Mouse (Mus musculus) liver, embryonic 11.5 days (tissue): ENCODE measurements around the gene Fam192a. TPM values are rescaled to one million over a fixed set of nuclear protein-coding genes. Genes with fewer than 3 reads are reported as not detected.

Experiments
- ATAC-seq: fragments of 200-750 bp; cut with Nextera tagmentation; replicated peaks from 2 replicates; pipeline ENCODE4 v1.8.0; 2017; ENCODE audit warnings: moderate number of reproducible peaks, mild to moderate bottlenecking, moderate TSS enrichment, moderate library complexity; ENCODE audit not compliant: low FRiP score
- DNase-seq: peaks from one replicate; pipeline ENCODE4 v3.0.0-alpha.2; 2017; ENCODE audit warnings: low spot score
- H3K27ac ChIP-seq: fragments of 300-500 bp; sonication (generic); 2 replicates; pipeline ENCODE4 v1.5.1; 2014; ENCODE audit warnings: mild to moderate bottlenecking, low read depth, low read length, control low read depth
- H3K27me3 ChIP-seq: fragments of 300-500 bp; sonication (generic); replicated peaks from 2 replicates; pipeline ENCODE4 v1.6.1; 2014; ENCODE audit warnings: low read length, mixed read lengths; ENCODE audit not compliant: control insufficient read depth, insufficient read depth
- H3K36me3 ChIP-seq: fragments of 300-500 bp; sonication (generic); 2 replicates; pipeline ENCODE4 v1.6.1; 2014; ENCODE audit warnings: mild to moderate bottlenecking, low read length, moderate library complexity, mixed read lengths; ENCODE audit not compliant: control insufficient read depth, insufficient read depth
- H3K4me1 ChIP-seq: fragments of 300-500 bp; sonication (generic); replicated peaks from 2 replicates; pipeline ENCODE4 v1.6.1; 2014; ENCODE audit warnings: low read length, mixed read lengths; ENCODE audit not compliant: control insufficient read depth, insufficient read depth
- H3K4me2 ChIP-seq: fragments of 300-500 bp; sonication (generic); 2 replicates; pipeline ENCODE4 v1.6.1; 2014; ENCODE audit warnings: mild to moderate bottlenecking, control low read depth, moderate library complexity
- H3K4me3 ChIP-seq: fragments of 300-500 bp; sonication (generic); 2 replicates; pipeline ENCODE4 v1.5.1; 2014; ENCODE audit warnings: low read depth, low read length, control low read depth
- H3K9ac ChIP-seq: fragments of 300-500 bp; sonication (generic); 2 replicates; pipeline ENCODE4 v1.6.1; 2014; ENCODE audit warnings: low read depth, low read length, control low read depth
- H3K9me3 ChIP-seq: fragments of 300-500 bp; sonication (generic); 2 replicates; pipeline ENCODE4 v1.6.1; 2016; ENCODE audit warnings: low read length, inconsistent platforms, mixed read lengths; ENCODE audit not compliant: control insufficient read depth
- WGBS: fragments of 180-500 bp; shearing (Covaris S2); extraction: QIAGEN DNeasy Blood & Tissue Kit; methylation state at CpG from one replicate; pipeline ENCODE4 v1.1.7; 2014; 5-methylcytosine and 5-hydroxymethylcytosine counted together
- polyA plus RNA-seq: library from polyadenylated mRNA; unstranded; fragments of >200 nt; fragmentation: Nextera tagmentation; extraction: Ambion mirVana; gene quantifications from 2 replicates; pipeline ENCODE4 v1.2.1, GENCODE M21; 2014

Fam192a gene
- polyA plus RNA-seq, 1 experiment from 2014 or later = 60.0 TPM

DNA sequence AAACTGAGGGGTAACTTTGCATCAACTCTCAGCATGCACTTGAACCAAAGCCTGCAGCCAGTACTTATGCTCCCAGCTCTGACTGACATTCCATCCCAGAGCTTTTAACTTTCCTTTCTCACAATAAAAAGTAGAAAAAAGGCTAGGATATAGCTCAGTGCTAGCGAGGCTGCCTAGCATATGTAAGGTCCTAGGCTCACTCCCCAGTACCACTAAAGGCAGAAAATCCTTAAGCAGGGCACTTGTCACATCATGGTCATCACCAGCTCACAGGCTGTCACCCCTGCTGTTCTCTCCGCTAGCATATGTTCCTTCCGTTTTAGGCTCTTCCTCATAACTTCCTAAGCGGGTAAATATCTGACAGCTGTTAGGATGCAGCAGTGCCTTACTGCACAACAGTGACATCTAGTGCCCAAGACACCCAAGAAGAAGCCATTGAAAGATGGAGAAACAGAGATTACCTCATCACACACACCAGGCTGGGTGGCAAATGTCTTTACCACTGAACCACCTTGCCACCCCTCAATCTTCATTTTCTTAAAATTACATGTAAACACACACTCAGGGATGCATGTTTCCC is 17.5 kb downstream of the Fam192a start:
- Histone ChIP-seq H3K9me3 (no peaks in the 10 kb centered on the region), H3K9ac (no peak overlapping the region), H3K27ac (no peak overlapping the region), H3K36me3 (peaks cover 35% of the 10 kb centered on the region), H3K4me3 (no peak overlapping the region), H3K4me1 (no peaks in the 10 kb centered on the region), H3K4me2 (no peak overlapping the region), H3K27me3 (no peaks in the 10 kb centered on the region)
- 63% methylated on average over 4 of the region's 4 CpGs for WGBS
- ATAC-seq (no peak), DNase-seq (no peak)

GRCm38 (mm10) chr8:94582569-94582968 is 19.2 kb downstream of the Fam192a start:
- Histone ChIP-seq H3K4me3 (no peak overlapping the region), H3K4me2 (no peak overlapping the region), H3K9ac (no peak overlapping the region), H3K4me1 (no peaks in the 10 kb centered on the region), H3K27me3 (no peaks in the 10 kb centered on the region), H3K27ac (no peak overlapping the region), H3K9me3 (no peaks in the 10 kb centered on the region), H3K36me3 (peaks cover 35% of the 10 kb centered on the region)
- DNase-seq = no peak
- 92% methylated on average over 6 of the region's 6 CpGs for WGBS
- ATAC-seq = no peak

DNA sequence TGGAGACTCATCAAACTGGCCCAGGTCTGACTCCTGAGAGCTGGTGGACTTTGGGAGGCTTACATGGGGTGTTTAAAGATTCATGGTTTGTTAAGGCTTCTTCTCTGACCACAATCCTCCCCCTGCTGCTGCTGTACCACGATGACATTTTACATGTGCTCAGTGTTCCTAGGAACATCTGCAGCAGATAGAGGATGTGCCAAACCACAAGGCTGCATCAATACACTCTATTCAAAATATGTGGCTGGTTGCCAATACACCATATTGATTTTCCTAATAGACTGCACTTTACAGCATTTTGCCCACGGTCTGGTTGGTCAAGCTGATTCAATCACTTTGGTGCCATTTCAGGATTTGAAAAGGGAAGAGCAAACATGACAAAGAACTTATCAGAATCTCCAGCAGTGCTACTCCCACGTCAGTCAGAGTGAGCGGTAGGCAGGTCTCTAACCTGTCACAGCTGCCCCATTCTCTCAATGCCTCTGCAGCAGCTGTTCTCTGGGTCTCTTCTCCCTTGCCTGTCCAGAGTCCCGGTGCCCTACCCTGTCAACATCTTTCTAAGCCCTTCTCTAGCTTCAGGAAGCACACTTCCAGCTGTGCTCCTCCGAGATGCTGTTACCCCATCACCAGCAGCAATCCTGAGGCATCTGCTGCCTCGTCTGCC is 19.8 kb downstream of the Fam192a start:
- Histone ChIP-seq H3K27ac (no peak overlapping the region), H3K4me1 (no peaks in the 10 kb centered on the region), H3K27me3 (no peaks in the 10 kb centered on the region), H3K4me3 (no peak overlapping the region), H3K9ac (no peak overlapping the region), H3K4me2 (no peak overlapping the region), H3K9me3 (no peaks in the 10 kb centered on the region), H3K36me3 (peaks cover 30% of the 10 kb centered on the region)
- ATAC-seq (no peak), DNase-seq (no peak)
- WGBS = 86% methylated on average over 7 of the region's 7 CpGs

- Histone ChIP-seq H3K4me1 (no peaks in the 10 kb centered on the region), H3K27me3 (no peaks in the 10 kb centered on the region), H3K27ac (no peak overlapping the region), H3K9ac (no peak overlapping the region), H3K4me3 (no peak overlapping the region), H3K4me2 (no peak overlapping the region), H3K36me3 (peaks cover 24% of the 10 kb centered on the region), H3K9me3 (no peaks in the 10 kb centered on the region)
- DNase-seq (no peak), ATAC-seq (no peak)
- 94% methylated on average over 4 of the region's 4 CpGs for whole genome bisulfite sequencing
Measured at GRCm38 (mm10) chr8:94575148-94575547, 26.6 kb downstream of the Fam192a start.

- H3K36me3 ChIP-seq = peaks cover 24% of the 10 kb centered on the region
- 88% methylated on average over 16 of the region's 16 CpGs for WGBS
Measured at GRCm38 (mm10) chr8:94574159-94574907, 27.5 kb downstream of the Fam192a start.

DNA sequence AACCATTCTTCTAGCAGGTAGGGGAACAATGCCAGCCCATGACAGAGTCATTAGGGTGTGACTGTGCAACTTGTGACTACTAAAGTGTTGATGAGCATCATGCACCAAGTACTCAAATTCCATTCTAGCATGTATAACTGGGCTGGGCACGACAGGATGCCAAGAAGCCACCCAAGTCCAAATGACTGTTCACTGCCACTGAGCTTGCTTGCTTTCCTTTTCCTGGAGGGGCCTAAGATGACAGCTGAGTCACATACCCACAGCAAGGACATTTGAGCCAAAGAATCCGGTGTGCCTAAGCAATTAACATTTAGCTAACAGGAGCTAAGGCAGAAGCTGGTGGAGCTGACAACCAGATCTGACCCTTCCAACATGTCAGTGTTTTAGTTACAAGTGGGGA is 29.9 kb downstream of the Fam192a start:
- H3K36me3 ChIP-seq = peaks cover 18% of the 10 kb centered on the region
- ATAC-seq = no peak
- H3K4me2 ChIP-seq = no peak overlapping the region
- H3K4me1 ChIP-seq = no peaks in the 10 kb centered on the region
- H3K4me3 ChIP-seq = no peak overlapping the region
- no peak overlapping the region for H3K27ac ChIP-seq
- no peaks in the 10 kb centered on the region for H3K9me3 ChIP-seq
- H3K27me3 ChIP-seq = no peaks in the 10 kb centered on the region
- no peak overlapping the region for H3K9ac ChIP-seq
- WGBS = 83% methylated on average over 2 of the region's 2 CpGs
- DNase-seq = no peak

More at GRCm38 (mm10) chr8:94574159-94574907, 27.5 kb downstream of the Fam192a start:
- H3K27ac ChIP-seq = no peak overlapping the region
- no peaks in the 10 kb centered on the region for H3K9me3 ChIP-seq
- no peak for DNase-seq
- H3K9ac ChIP-seq = no peak overlapping the region
- H3K27me3 ChIP-seq = no peaks in the 10 kb centered on the region
- no peak overlapping the region for H3K4me3 ChIP-seq
- H3K4me1 ChIP-seq = no peaks in the 10 kb centered on the region
- no peak overlapping the region for H3K4me2 ChIP-seq
- no peak for ATAC-seq

DNA sequence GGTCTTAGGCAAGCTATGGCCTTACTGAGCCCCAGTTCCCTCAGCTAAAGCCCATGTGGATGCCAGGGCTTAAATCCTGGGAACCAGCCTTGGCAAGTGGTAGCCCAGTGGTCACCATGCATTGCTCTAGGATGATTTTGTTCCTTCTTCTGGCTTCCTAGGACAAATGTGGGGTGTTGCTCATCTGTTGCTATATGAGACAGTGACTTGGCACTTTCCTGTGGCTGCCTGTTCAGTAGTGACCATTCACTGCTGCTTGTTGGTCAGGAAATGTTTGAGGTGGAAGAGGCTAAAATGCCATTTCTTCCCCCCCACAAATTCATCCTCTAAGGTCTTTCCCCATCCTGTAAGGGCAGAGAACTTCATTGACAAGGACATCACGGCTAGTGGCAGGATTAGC is 32.4 kb downstream of the Fam192a start:
- Histone ChIP-seq H3K9ac (no peak overlapping the region), H3K4me3 (no peak overlapping the region), H3K9me3 (no peaks in the 10 kb centered on the region), H3K36me3 (peaks cover 4% of the 10 kb centered on the region; the same call in 1 of the 2 replicates), H3K4me1 (no peaks in the 10 kb centered on the region), H3K4me2 (no peak overlapping the region), H3K27me3 (no peaks in the 10 kb centered on the region), H3K27ac (no peak overlapping the region)
- WGBS = 79% methylated on average over 1 of the region's 1 CpGs
- ATAC-seq (no peak), DNase-seq (no peak)

- no peak overlapping the region for H3K27ac ChIP-seq
- H3K4me3 ChIP-seq = no peak overlapping the region
- no peaks in the 10 kb centered on the region for H3K9me3 ChIP-seq
- H3K9ac ChIP-seq = no peak overlapping the region
- no peak for ATAC-seq
- no peaks in the 10 kb centered on the region for H3K4me1 ChIP-seq
- DNase-seq = no peak
- 82% methylated on average over 8 of the region's 8 CpGs for WGBS
- H3K27me3 ChIP-seq = no peaks in the 10 kb centered on the region
- H3K36me3 ChIP-seq = no peaks in the 10 kb centered on the region
- H3K4me2 ChIP-seq = no peak overlapping the region
Measured at GRCm38 (mm10) chr8:94568098-94568497, 33.7 kb downstream of the Fam192a start.
